Mouse (Mus musculus): Measurements from ENCODE around the gene Itga3. TPM values are rescaled to one million over a fixed set of nuclear protein-coding genes. Genes with fewer than 3 reads are reported as not detected.
A peak's percentile ranks its signal among the peaks of the same experiment; 100 is the strongest.
"Not testable (repeated sequence)": the region's sequence is repeated elsewhere in the genome, so short reads cannot be mapped to it uniquely, and the experiment has no call there.

Gene Itga3
- polyA plus RNA-seq, 1 experiment from 2014 or later: 9.6 TPM

GRCm38 (mm10) chr11:95015484-95015883, 61.1 kb downstream of the Itga3 start:
- peaks cover 14% of the 10 kb centered on the region for H3K4me1 ChIP-seq (ENCODE audit: control insufficient read depth, insufficient read depth, low read length)
- no peaks in the 10 kb centered on the region for H3K36me3 ChIP-seq (ENCODE audit: control insufficient read depth, insufficient read depth)
- WGBS: 55% methylated on average over 3 of the region's 3 CpGs
- H3K4me2 ChIP-seq (ENCODE audit: low read depth, low read length): no peak overlapping the region
- H3K4me3 ChIP-seq (ENCODE audit: low read length): no peak overlapping the region
- H3K9ac ChIP-seq (ENCODE audit: low read length): no peak overlapping the region
- no peak overlapping the region for H3K27ac ChIP-seq (ENCODE audit: low read length)
- H3K27me3 ChIP-seq (ENCODE audit: control insufficient read depth, insufficient read depth, low read length): peaks cover 12% of the 10 kb centered on the region
- no peaks in the 10 kb centered on the region for H3K9me3 ChIP-seq (replicated peaks; ENCODE audit: control insufficient read depth, low read length)
- peak; percentile 59; the same call in 1 of the 2 replicates for ATAC-seq (replicated peaks; ENCODE audit: extremely low read depth, insufficient read depth, low FRiP score)

GRCm38 (mm10) chr11:95012487-95012886, 64.1 kb downstream of the Itga3 start:
- no peak overlapping the region for H3K4me3 ChIP-seq (ENCODE audit: low read length)
- H3K27ac ChIP-seq (ENCODE audit: low read length): no peak overlapping the region

GRCm38 (mm10) chr11:95012075-95012474, 64.5 kb downstream of the Itga3 start:
- Histone ChIP-seq H3K27me3 (ENCODE audit: control insufficient read depth, insufficient read depth, low read length) (no peaks in the 10 kb centered on the region), H3K4me1 (ENCODE audit: control insufficient read depth, insufficient read depth, low read length) (peaks cover 27% of the 10 kb centered on the region), H3K9ac (ENCODE audit: low read length) (no peak overlapping the region), H3K27ac (ENCODE audit: low read length) (no peak overlapping the region), H3K4me2 (ENCODE audit: low read depth, low read length) (no peak overlapping the region), H3K9me3 (replicated peaks; ENCODE audit: control insufficient read depth, low read length) (no peaks in the 10 kb centered on the region), H3K4me3 (ENCODE audit: low read length) (no peak overlapping the region), H3K36me3 (ENCODE audit: control insufficient read depth, insufficient read depth) (no peaks in the 10 kb centered on the region)
- no peak for ATAC-seq (replicated peaks; ENCODE audit: extremely low read depth, insufficient read depth, low FRiP score)
- WGBS: 28% methylated on average over 3 of the region's 3 CpGs

More at GRCm38 (mm10) chr11:95012487-95012886, 64.1 kb downstream of the Itga3 start:
- Histone ChIP-seq H3K9ac (ENCODE audit: low read length) (no peak overlapping the region), H3K4me1 (ENCODE audit: control insufficient read depth, insufficient read depth, low read length) (peaks cover 25% of the 10 kb centered on the region), H3K36me3 (ENCODE audit: control insufficient read depth, insufficient read depth) (no peaks in the 10 kb centered on the region), H3K9me3 (replicated peaks; ENCODE audit: control insufficient read depth, low read length) (no peaks in the 10 kb centered on the region), H3K4me2 (ENCODE audit: low read depth, low read length) (no peak overlapping the region), H3K27me3 (ENCODE audit: control insufficient read depth, insufficient read depth, low read length) (no peaks in the 10 kb centered on the region)
- ATAC-seq (replicated peaks; ENCODE audit: extremely low read depth, insufficient read depth, low FRiP score): no peak
- WGBS: 35% methylated on average over 3 of the region's 3 CpGs

GRCm38 (mm10) chr11:95011416-95011815, 65.2 kb downstream of the Itga3 start:
- Histone ChIP-seq H3K27ac (ENCODE audit: low read length) (no peak overlapping the region), H3K9me3 (replicated peaks; ENCODE audit: control insufficient read depth, low read length) (no peaks in the 10 kb centered on the region), H3K36me3 (ENCODE audit: control insufficient read depth, insufficient read depth) (no peaks in the 10 kb centered on the region), H3K27me3 (ENCODE audit: control insufficient read depth, insufficient read depth, low read length) (no peaks in the 10 kb centered on the region), H3K4me1 (ENCODE audit: control insufficient read depth, insufficient read depth, low read length) (peaks cover 31% of the 10 kb centered on the region), H3K4me3 (ENCODE audit: low read length) (no peak overlapping the region), H3K9ac (ENCODE audit: low read length) (no peak overlapping the region), H3K4me2 (ENCODE audit: low read depth, low read length) (peak overlapping the region; percentile 73)
- WGBS: 50% methylated on average over 1 of the region's 1 CpGs
- no peak for ATAC-seq (replicated peaks; ENCODE audit: extremely low read depth, insufficient read depth, low FRiP score)

GRCm38 (mm10) chr11:95010841-95011403, 65.7 kb downstream of the Itga3 start:
- Histone ChIP-seq H3K4me2 (ENCODE audit: low read depth, low read length) (peak overlapping the region; percentile 73), H3K4me3 (ENCODE audit: low read length) (peak overlapping the region; percentile 64), H3K4me1 (ENCODE audit: control insufficient read depth, insufficient read depth, low read length) (peaks cover 35% of the 10 kb centered on the region)
- H3K27me3 ChIP-seq (ENCODE audit: control insufficient read depth, insufficient read depth, low read length); H3K27ac ChIP-seq (ENCODE audit: low read length); ATAC-seq (replicated peaks; ENCODE audit: extremely low read depth, insufficient read depth, low FRiP score); H3K9me3 ChIP-seq (replicated peaks; ENCODE audit: control insufficient read depth, low read length); H3K9ac ChIP-seq (ENCODE audit: low read length); H3K36me3 ChIP-seq (ENCODE audit: control insufficient read depth, insufficient read depth): not testable (repeated sequence)
- WGBS: 16% methylated on average over 3 of the region's 4 CpGs

- Histone ChIP-seq H3K4me1 (ENCODE audit: control insufficient read depth, insufficient read depth, low read length) (peaks cover 29% of the 10 kb centered on the region), H3K9me3 (replicated peaks; ENCODE audit: control insufficient read depth, low read length) (no peaks in the 10 kb centered on the region), H3K4me3 (ENCODE audit: low read length) (peak overlapping the region; percentile 64), H3K27ac (ENCODE audit: low read length) (peak overlapping the region; percentile 83), H3K9ac (ENCODE audit: low read length) (peak overlapping the region; percentile 77), H3K36me3 (ENCODE audit: control insufficient read depth, insufficient read depth) (no peaks in the 10 kb centered on the region; the same call in 1 of the 2 replicates), H3K27me3 (ENCODE audit: control insufficient read depth, insufficient read depth, low read length) (no peaks in the 10 kb centered on the region), H3K4me2 (ENCODE audit: low read depth, low read length) (peak overlapping the region; percentile 73)
- no peak for ATAC-seq (replicated peaks; ENCODE audit: extremely low read depth, insufficient read depth, low FRiP score)
- WGBS: under 1% methylated on average over 39 of the region's 40 CpGs
These were observed 66.4 kb downstream of the Itga3 start for GRCm38 (mm10) chr11:95010141-95010739.

GRCm38 (mm10) chr11:95009629-95010014, 67.0 kb downstream of the Itga3 start, which contains the start of gene Samd14:
Gene Samd14 (plus strand): TSS chr11:95009879.
- Histone ChIP-seq H3K27me3 (ENCODE audit: control insufficient read depth, insufficient read depth, low read length) (no peaks in the 10 kb centered on the region), H3K9ac (ENCODE audit: low read length) (peak within 1 kb of the TSS; percentile 77), H3K4me3 (ENCODE audit: low read length) (peak within 1 kb of the TSS; percentile 64), H3K36me3 (ENCODE audit: control insufficient read depth, insufficient read depth) (peaks cover 5% of the 10 kb centered on the region), H3K27ac (ENCODE audit: low read length) (peak within 1 kb of the TSS; percentile 83), H3K4me2 (ENCODE audit: low read depth, low read length) (peak within 1 kb of the TSS; percentile 73), H3K9me3 (replicated peaks; ENCODE audit: control insufficient read depth, low read length) (no peaks in the 10 kb centered on the region), H3K4me1 (ENCODE audit: control insufficient read depth, insufficient read depth, low read length) (peaks cover 28% of the 10 kb centered on the region)
- WGBS: under 1% methylated on average over 31 of the region's 32 CpGs
- ATAC-seq (replicated peaks; ENCODE audit: extremely low read depth, insufficient read depth, low FRiP score): peak; percentile 43

- Histone ChIP-seq H3K27me3 (ENCODE audit: control insufficient read depth, insufficient read depth, low read length) (no peaks in the 10 kb centered on the region), H3K36me3 (ENCODE audit: control insufficient read depth, insufficient read depth) (peaks cover 9% of the 10 kb centered on the region), H3K27ac (ENCODE audit: low read length) (peak overlapping the region; percentile 83), H3K9me3 (replicated peaks; ENCODE audit: control insufficient read depth, low read length) (no peaks in the 10 kb centered on the region), H3K4me3 (ENCODE audit: low read length) (peak overlapping the region; percentile 64), H3K9ac (ENCODE audit: low read length) (peak overlapping the region; percentile 77), H3K4me2 (ENCODE audit: low read depth, low read length) (peak overlapping the region; percentile 73), H3K4me1 (ENCODE audit: control insufficient read depth, insufficient read depth, low read length) (peaks cover 28% of the 10 kb centered on the region)
- WGBS: 25% methylated on average over 15 of the region's 15 CpGs
- ATAC-seq (replicated peaks; ENCODE audit: extremely low read depth, insufficient read depth, low FRiP score): no peak; the same call in 1 of the 2 replicates
These were observed 67.7 kb downstream of the Itga3 start for GRCm38 (mm10) chr11:95008661-95009628.
